Mouse (Mus musculus) cerebellum, adult 2 months (tissue): ENCODE data around the gene Cldn34b4. TPM values are rescaled to one million over a fixed set of nuclear protein-coding genes. Genes with fewer than 3 reads are reported as not detected.

ENCODE experiments used
- DNase-seq, 2 experiments: peaks; one replicate each; pipeline ENCODE4 v3.0.0; 2021
- H3K27ac ChIP-seq: fragments of 200-500 bp; 2 replicates; pipeline ENCODE4 v1.5.1; 2012; ENCODE audit warnings: low read length, control low read depth, inconsistent platforms; ENCODE audit not compliant: insufficient read depth
- H3K27me3 ChIP-seq: fragments of 200-500 bp; 2 replicates; pipeline ENCODE4 v1.6.1; 2012; ENCODE audit warnings: inconsistent platforms, mild to moderate bottlenecking, low read length, moderate library complexity; ENCODE audit not compliant: control insufficient read depth, insufficient read depth
- H3K4me1 ChIP-seq: fragments of 200-500 bp; 2 replicates; pipeline ENCODE4 v1.6.1; 2011; ENCODE audit warnings: low read length; ENCODE audit not compliant: control insufficient read depth, insufficient read depth
- H3K4me3 ChIP-seq: fragments of 200-500 bp; replicated peaks from 2 replicates; pipeline ENCODE3; 2011; ENCODE audit warnings: mild to moderate bottlenecking, low read depth, low read length, control low read depth; ENCODE audit not compliant: insufficient read depth
- CTCF ChIP-seq: fragments of 200-500 bp; IDR thresholded peaks from 2 replicates; pipeline ENCODE4 v1.5.1; 2011; ENCODE audit warnings: low read depth, mild to moderate bottlenecking, control low read depth, low read length, moderate library complexity, borderline replicate concordance; ENCODE audit not compliant: insufficient read depth
- POLR2A ChIP-seq: fragments of 200-500 bp; IDR thresholded peaks from 2 replicates; pipeline ENCODE4 v1.6.1; 2011; ENCODE audit warnings: low read length, control low read depth, borderline replicate concordance; ENCODE audit not compliant: insufficient read depth
- WGBS: fragments of 180-500 bp; shearing (Covaris S2); methylation state at CpG from one replicate; pipeline ENCODE4 v1.1.7; 2018; 5-methylcytosine and 5-hydroxymethylcytosine counted together
- polyA plus RNA-seq: library from polyadenylated mRNA; depleted of rRNA; stranded (reverse); fragments of >200 nt; gene quantifications from 2 replicates; pipeline ENCODE4 v1.2.3, GENCODE M21; 2012; rRNA removed

The Cldn34b4 gene
- polyA plus RNA-seq = not detected in 2 replicates

GRCm38 (mm10) chrX:76393050-76393449 is at the start of gene Cldn34b4:
Gene Cldn34b4 (plus strand): TSS chrX:76393350.
- H3K4me3 ChIP-seq = no peak within 1 kb of the TSS
- H3K27me3 ChIP-seq = no peaks in the 10 kb centered on the region
- DNase-seq = no peak
- no peak within 1 kb of the TSS for H3K27ac ChIP-seq
- TF ChIP-seq POLR2A (no peak), CTCF (no peak)
- whole genome bisulfite sequencing = 89% methylated on average over 3 of the region's 3 CpGs
- no peaks in the 10 kb centered on the region for H3K4me1 ChIP-seq

Other genes with a start within 250 kb of the Cldn34b4 start
- not detected in 2 replicates for gene Cldn34b3, start 129.0 kb upstream of the Cldn34b4 start, polyA plus RNA-seq
- gene Cldn34d, start 209.6 kb downstream of the Cldn34b4 start, polyA plus RNA-seq = not detected in 2 replicates